11 mouse cellular contexts compared by ENCODE assay signal in the genomic region with DNA sequence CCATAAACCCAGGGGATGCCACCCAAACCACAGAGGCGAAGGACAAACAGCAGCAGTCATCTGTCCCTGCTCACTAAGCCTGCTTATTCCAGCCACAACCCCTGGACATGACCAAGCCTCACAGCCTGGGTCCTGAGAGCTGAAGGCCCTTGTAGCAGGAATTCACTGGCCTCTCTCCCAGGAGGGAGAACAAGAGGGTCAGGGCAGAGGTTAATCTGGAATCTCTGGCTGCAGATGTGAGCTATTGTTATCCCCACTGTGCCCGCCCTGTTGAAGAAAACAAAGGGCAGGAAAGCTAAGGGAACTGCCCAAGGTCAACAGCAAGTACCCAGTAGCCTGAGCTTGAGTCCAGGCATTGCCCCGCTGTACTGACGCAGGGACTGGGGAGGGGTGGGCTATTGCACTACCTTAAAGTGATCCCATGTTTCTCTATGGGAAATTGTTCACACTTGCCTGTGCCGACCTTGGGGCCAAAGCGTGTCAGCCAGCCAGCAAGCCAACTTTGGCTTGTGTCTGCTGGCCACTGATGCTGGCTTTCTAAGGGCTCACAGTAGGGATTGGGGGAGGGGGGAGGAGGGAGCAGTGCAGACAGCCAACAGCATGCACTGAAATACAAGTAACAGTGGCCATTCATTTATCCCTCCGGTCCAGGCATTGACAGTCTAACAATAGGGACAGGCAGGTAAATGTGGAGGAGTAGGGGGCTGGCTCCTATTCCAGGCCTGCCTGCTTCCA. TPM values are rescaled to one million over a fixed set of nuclear protein-coding genes. Genes with fewer than 3 reads are reported as not detected.
A peak's percentile ranks its signal among the peaks of the same experiment; 100 is the strongest.
DNase-seq lines count a peak whose midpoint lies in the region; ATAC-seq lines count a peak whose summit lies in the region.
"Had no signal": no experiment of that assay in that cellular context is flagged by ENCODE, and none has a peak within 500 bp of the region (broad histone marks: within the 10 kb centered on the region; RNA-seq: fewer than 3 reads in every experiment).

No protein-coding gene starts in this region.

- 32% methylated on average over 7 of the region's 7 CpGs for whole genome bisulfite sequencing in forebrain, embryonic 10.5 days
- WGBS in forebrain, embryonic 15.5 days = 28% methylated on average over 7 of the region's 7 CpGs
- 58% methylated on average over 7 of the region's 7 CpGs for WGBS in heart, embryonic 16.5 days
- 26% methylated on average over 7 of the region's 7 CpGs for WGBS in neural tube, embryonic 15.5 days

- no peak overlapping the region for H3K9ac ChIP-seq in forebrain, embryonic 15.5 days (replicated peaks)
- H3K9ac ChIP-seq in heart, embryonic 16.5 days (ENCODE audit: low read length) = no peak overlapping the region
- no peak overlapping the region for H3K9ac ChIP-seq in neural tube, embryonic 15.5 days (replicated peaks)
- H3K9ac ChIP-seq: liver, embryonic 13.5 days had no signal

- no peak overlapping the region for H3K4me3 ChIP-seq in forebrain, embryonic 10.5 days
- H3K4me3 ChIP-seq in forebrain, embryonic 15.5 days = no peak overlapping the region
- no peak overlapping the region for H3K4me3 ChIP-seq in heart, embryonic 16.5 days (ENCODE audit: low read length)
- H3K4me3 ChIP-seq in neural tube, embryonic 15.5 days (replicated peaks) = no peak overlapping the region
- H3K4me3 ChIP-seq: liver, embryonic 13.5 days had no signal

- peaks cover 20% of the 10 kb centered on the region for H3K36me3 ChIP-seq in forebrain, embryonic 10.5 days (replicated peaks)
- peaks cover 6% of the 10 kb centered on the region for H3K36me3 ChIP-seq in forebrain, embryonic 15.5 days
- no peaks in the 10 kb centered on the region for H3K36me3 ChIP-seq in heart, embryonic 16.5 days (ENCODE audit: control insufficient read depth, insufficient read depth)
- H3K36me3 ChIP-seq in neural tube, embryonic 15.5 days = peaks cover 12% of the 10 kb centered on the region

- H3K4me1 ChIP-seq in forebrain, embryonic 10.5 days = peaks cover 48% of the 10 kb centered on the region
- no peaks in the 10 kb centered on the region for H3K4me1 ChIP-seq in forebrain, embryonic 15.5 days
- peaks cover 49% of the 10 kb centered on the region for H3K4me1 ChIP-seq in heart, embryonic 16.5 days (ENCODE audit: control insufficient read depth, insufficient read depth, low read length)
- H3K4me1 ChIP-seq in neural tube, embryonic 15.5 days = peaks cover 3% of the 10 kb centered on the region; the same call in 1 of the 2 replicates

- H3K27me3 ChIP-seq in forebrain, embryonic 10.5 days (ENCODE audit: poor library complexity, severe bottlenecking) = peaks cover 24% of the 10 kb centered on the region; the same call in 1 of the 2 replicates
- no peaks in the 10 kb centered on the region for H3K27me3 ChIP-seq in forebrain, embryonic 15.5 days
- H3K27me3 ChIP-seq in heart, embryonic 16.5 days (ENCODE audit: control insufficient read depth, insufficient read depth, low read length) = no peaks in the 10 kb centered on the region
- no peaks in the 10 kb centered on the region for H3K27me3 ChIP-seq in neural tube, embryonic 15.5 days (replicated peaks)
- H3K27me3 ChIP-seq: liver, embryonic 13.5 days had no signal

- peak; percentile 24 for DNase-seq in forebrain, embryonic 10.5 days (ENCODE audit: extremely low spot score, low spot score)
- DNase-seq in ES-CJ7 (ENCODE audit: low read depth, low spot score) = peak; percentile 41
- DNase-seq in embryo, embryonic 11 days = peak; percentile 47
- no peak for DNase-seq in MN1 (ENCODE audit: low spot score)
- DNase-seq in left cerebral cortex, adult 18-20 months (ENCODE audit: low spot score in 2 of 2) = no peak
- DNase-seq: cerebellum, adult 9-10 months; liver, embryonic 13.5 days; lung, postnatal 36 days had no signal

- no peak for ATAC-seq in forebrain, embryonic 15.5 days (replicated peaks)
- ATAC-seq in heart, embryonic 16.5 days (replicated peaks; ENCODE audit: extremely low read depth, insufficient read depth, low FRiP score) = peak; percentile 44
- ATAC-seq in neural tube, embryonic 15.5 days (ENCODE audit: low FRiP score) = no peak

- H3K4me2 ChIP-seq in forebrain, embryonic 15.5 days (replicated peaks) = no peak overlapping the region
- 0 out of 2 replicates have a peak overlapping the region, but pooled peaks have one; percentile 9 for H3K4me2 ChIP-seq in heart, embryonic 16.5 days (ENCODE audit: low read depth, low read length)
- H3K4me2 ChIP-seq in neural tube, embryonic 15.5 days = no peak overlapping the region
- H3K4me2 ChIP-seq: liver, embryonic 13.5 days had no signal

- H3K9me3 ChIP-seq in forebrain, embryonic 10.5 days = no peaks in the 10 kb centered on the region
- H3K9me3 ChIP-seq in forebrain, embryonic 15.5 days = no peaks in the 10 kb centered on the region
- H3K9me3 ChIP-seq in heart, embryonic 16.5 days (replicated peaks; ENCODE audit: control insufficient read depth, low read length) = no peaks in the 10 kb centered on the region
- no peaks in the 10 kb centered on the region for H3K9me3 ChIP-seq in neural tube, embryonic 15.5 days (replicated peaks)
- H3K9me3 ChIP-seq: liver, embryonic 13.5 days had no signal

- peak overlapping the region; percentile 72 for H3K27ac ChIP-seq in forebrain, embryonic 10.5 days
- no peak overlapping the region for H3K27ac ChIP-seq in forebrain, embryonic 15.5 days (replicated peaks)
- peak overlapping the region; percentile 49 for H3K27ac ChIP-seq in heart, embryonic 16.5 days (ENCODE audit: low read length)
- H3K27ac ChIP-seq in neural tube, embryonic 15.5 days (replicated peaks) = no peak overlapping the region
- H3K27ac ChIP-seq: liver, embryonic 13.5 days had no signal

RNA-seq across cellular contexts. Expression of a gene that starts 17.4 kb away (rescaled TPM):
- polyA plus RNA-seq in forebrain, embryonic 10.5 days (2016; fragmentation: Nextera tagmentation; extraction: Ambion mirVana) = 10.9 and 11.0 TPM in 2 replicates
- 11.0 and 11.9 TPM in 2 replicates for polyA plus RNA-seq in forebrain, embryonic 15.5 days (2015; fragmentation: Nextera tagmentation; extraction: Ambion mirVana)
- 11.5 and 11.8 TPM in 2 replicates for polyA plus RNA-seq in heart, embryonic 16.5 days (2015; fragmentation: Nextera tagmentation; extraction: Ambion mirVana)
- 9.2 and 10.7 TPM in 2 replicates for polyA plus RNA-seq in neural tube, embryonic 15.5 days (2015; fragmentation: Nextera tagmentation; extraction: Ambion mirVana)
- total RNA-seq in left cerebral cortex, adult 18-20 months (2021) = 10 to 100 TPM; 28.0 to 28.1 TPM

Comparison
In these comparisons a context has a peak if more than half of its experiments do, and no peak if none do; other contexts are left out.
1. H3K27ac ChIP-seq: peak in forebrain, embryonic 10.5 days (single experiment) and heart, embryonic 16.5 days (single experiment); none in forebrain, embryonic 15.5 days (single experiment) and neural tube, embryonic 15.5 days (single experiment).
2. DNase-seq: peak in forebrain, embryonic 10.5 days (single experiment), ES-CJ7 (single experiment) and embryo, embryonic 11 days (single experiment); none in MN1 (single experiment) and left cerebral cortex, adult 18-20 months (0 of 2).